Mouse (Mus musculus): ENCODE results near the gene Zfp664. TPM values are rescaled to one million over a fixed set of nuclear protein-coding genes. Genes with fewer than 3 reads are reported as not detected.
A peak's percentile ranks its signal among the peaks of the same experiment; 100 is the strongest.

Zfp664 gene
- polyA plus RNA-seq, 1 experiment, result 19.6 TPM

- no peak overlapping the region for H3K4me3 ChIP-seq
- no peak overlapping the region for H3K4me2 ChIP-seq (ENCODE audit: low read depth)
- H3K36me3 ChIP-seq (ENCODE audit: control insufficient read depth, insufficient read depth), result no peaks in the 10 kb centered on the region
- H3K79me2 ChIP-seq (ENCODE audit: control insufficient read depth, insufficient read depth), result peaks cover 4% of the 10 kb centered on the region
- H3K27me3 ChIP-seq (ENCODE audit: control insufficient read depth, insufficient read depth, insufficient read length), result no peaks in the 10 kb centered on the region
- no peak overlapping the region for H3ac ChIP-seq (ENCODE audit: control insufficient read depth, insufficient read length)
- TF ChIP-seq POLR2AphosphoS2 (IDR thresholded peaks at IDR 0.05; ENCODE audit: insufficient read length, low read depth) (no peak), MYOG (IDR thresholded peaks at IDR 0.05; ENCODE audit: control insufficient read depth in 1 of 3, insufficient read depth in 1 of 3, insufficient read length in 2 of 3, low read depth in 2 of 3) (no peak), CEBPB (IDR thresholded peaks at IDR 0.05; ENCODE audit: insufficient read depth, poor library complexity, severe bottlenecking) (no peak), MAX (IDR thresholded peaks at IDR 0.05; ENCODE audit: low read depth) (no peak), SRF (IDR thresholded peaks at IDR 0.05; ENCODE audit: control insufficient read depth, insufficient read length, low read depth) (no peak)
Observed at GRCm38 (mm10) chr5:124852294-124852693, 10.2 kb upstream of the Zfp664 start.

GRCm38 (mm10) chr5:124853079-124853478 lies 9.4 kb upstream of the Zfp664 start:
- TF ChIP-seq MYOG (IDR thresholded peaks at IDR 0.05; ENCODE audit: control insufficient read depth in 1 of 3, insufficient read depth in 1 of 3, insufficient read length in 2 of 3, low read depth in 2 of 3), result no peak
- no peak for TF ChIP-seq CEBPB (IDR thresholded peaks at IDR 0.05; ENCODE audit: insufficient read depth, poor library complexity, severe bottlenecking)
- TF ChIP-seq POLR2AphosphoS2 (IDR thresholded peaks at IDR 0.05; ENCODE audit: insufficient read length, low read depth), result no peak
- no peak for TF ChIP-seq TCF12 (IDR thresholded peaks at IDR 0.05; ENCODE audit: insufficient read depth, poor library complexity, severe bottlenecking)
- TF ChIP-seq POLR2A (IDR thresholded peaks at IDR 0.05; ENCODE audit: insufficient read length, low read depth), result no peak
- TF ChIP-seq MYOD1 (IDR thresholded peaks at IDR 0.05; ENCODE audit: control insufficient read depth in 1 of 3, insufficient read length in 2 of 3, low read depth in 2 of 3), result no peak
- no peak for TF ChIP-seq SRF (IDR thresholded peaks at IDR 0.05; ENCODE audit: control insufficient read depth, insufficient read length, low read depth)
- no peak for TF ChIP-seq USF1 (IDR thresholded peaks at IDR 0.05; ENCODE audit: low read depth)
- TF ChIP-seq REST (IDR thresholded peaks at IDR 0.05; ENCODE audit: insufficient read depth, insufficient read length), result no peak
- no peak for TF ChIP-seq E2F4 (IDR thresholded peaks at IDR 0.05; ENCODE audit: insufficient read depth)
- Histone ChIP-seq H3K79me2 (ENCODE audit: control insufficient read depth, insufficient read depth) (peaks cover 4% of the 10 kb centered on the region), H3K36me3 (ENCODE audit: control insufficient read depth, insufficient read depth) (no peaks in the 10 kb centered on the region), H3ac (ENCODE audit: control insufficient read depth, insufficient read length) (no peak overlapping the region), H3K4me3 (no peak overlapping the region), H3K27me3 (ENCODE audit: control insufficient read depth, insufficient read depth, insufficient read length) (no peaks in the 10 kb centered on the region), H3K4me2 (ENCODE audit: low read depth) (no peak overlapping the region)

- no peak overlapping the region for H3K4me3 ChIP-seq
- no peak for TF ChIP-seq POLR2AphosphoS2 (IDR thresholded peaks at IDR 0.05; ENCODE audit: insufficient read length, low read depth)
- no peak for TF ChIP-seq SRF (IDR thresholded peaks at IDR 0.05; ENCODE audit: control insufficient read depth, insufficient read length, low read depth)
- TF ChIP-seq MYOD1 (IDR thresholded peaks at IDR 0.05; ENCODE audit: control insufficient read depth in 1 of 3, insufficient read length in 2 of 3, low read depth in 2 of 3), result no peak
- TF ChIP-seq POLR2A (IDR thresholded peaks at IDR 0.05; ENCODE audit: insufficient read length, low read depth), result no peak
- no peak for TF ChIP-seq USF1 (IDR thresholded peaks at IDR 0.05; ENCODE audit: low read depth)
- TF ChIP-seq MAX (IDR thresholded peaks at IDR 0.05; ENCODE audit: low read depth), result no peak
- TF ChIP-seq TCF12 (IDR thresholded peaks at IDR 0.05; ENCODE audit: insufficient read depth, poor library complexity, severe bottlenecking), result no peak
- TF ChIP-seq TCF3 (IDR thresholded peaks at IDR 0.05; ENCODE audit: insufficient read length, low read depth), result no peak
- no peak for TF ChIP-seq MYOG (IDR thresholded peaks at IDR 0.05; ENCODE audit: control insufficient read depth in 1 of 3, insufficient read depth in 1 of 3, insufficient read length in 2 of 3, low read depth in 2 of 3)
- no peak overlapping the region for H3K4me2 ChIP-seq (ENCODE audit: low read depth)
- no peak overlapping the region for H3ac ChIP-seq (ENCODE audit: control insufficient read depth, insufficient read length)
- H3K79me2 ChIP-seq (ENCODE audit: control insufficient read depth, insufficient read depth), result no peaks in the 10 kb centered on the region
- no peaks in the 10 kb centered on the region for H3K27me3 ChIP-seq (ENCODE audit: control insufficient read depth, insufficient read depth, insufficient read length)
- H3K36me3 ChIP-seq (ENCODE audit: control insufficient read depth, insufficient read depth), result no peaks in the 10 kb centered on the region
Observed at GRCm38 (mm10) chr5:124854202-124854601, 8.3 kb upstream of the Zfp664 start.

GRCm38 (mm10) chr5:124860013-124860412 lies 2.5 kb upstream of the Zfp664 start:
- H3K27me3 ChIP-seq (ENCODE audit: control insufficient read depth, insufficient read depth, insufficient read length), result peaks cover 8% of the 10 kb centered on the region

GRCm38 (mm10) chr5:124861463-124861862 lies 1.0 kb upstream of the Zfp664 start:
- Histone ChIP-seq H3K4me3 (peak overlapping the region; percentile 36), H3K27me3 (ENCODE audit: control insufficient read depth, insufficient read depth, insufficient read length) (peaks cover 8% of the 10 kb centered on the region), H3ac (ENCODE audit: control insufficient read depth, insufficient read length) (peak overlapping the region; percentile 72), H3K79me2 (ENCODE audit: control insufficient read depth, insufficient read depth) (peaks cover 25% of the 10 kb centered on the region), H3K36me3 (ENCODE audit: control insufficient read depth, insufficient read depth) (no peaks in the 10 kb centered on the region), H3K4me2 (ENCODE audit: low read depth) (peak overlapping the region; percentile 81)
- TF ChIP-seq TCF3 (IDR thresholded peaks at IDR 0.05; ENCODE audit: insufficient read length, low read depth) (no peak), MYOD1 (IDR thresholded peaks at IDR 0.05; ENCODE audit: control insufficient read depth in 1 of 3, insufficient read length in 2 of 3, low read depth in 2 of 3) (no peak), USF1 (IDR thresholded peaks at IDR 0.05; ENCODE audit: low read depth) (no peak), MAX (IDR thresholded peaks at IDR 0.05; ENCODE audit: low read depth) (no peak), CEBPB (IDR thresholded peaks at IDR 0.05; ENCODE audit: insufficient read depth, poor library complexity, severe bottlenecking) (no peak), REST (IDR thresholded peaks at IDR 0.05; ENCODE audit: insufficient read depth, insufficient read length) (no peak), SRF (IDR thresholded peaks at IDR 0.05; ENCODE audit: control insufficient read depth, insufficient read length, low read depth) (no peak), POLR2AphosphoS2 (IDR thresholded peaks at IDR 0.05; ENCODE audit: insufficient read length, low read depth) (no peak), E2F4 (IDR thresholded peaks at IDR 0.05; ENCODE audit: insufficient read depth) (no peak), MYOG (IDR thresholded peaks at IDR 0.05; ENCODE audit: control insufficient read depth in 1 of 3, insufficient read depth in 1 of 3, insufficient read length in 2 of 3, low read depth in 2 of 3) (no peak)

More at GRCm38 (mm10) chr5:124860013-124860412, 2.5 kb upstream of the Zfp664 start:
- H3K4me2 ChIP-seq (ENCODE audit: low read depth), result no peak overlapping the region
- H3K4me3 ChIP-seq, result no peak overlapping the region
- H3K79me2 ChIP-seq (ENCODE audit: control insufficient read depth, insufficient read depth), result peaks cover 17% of the 10 kb centered on the region
- no peak overlapping the region for H3ac ChIP-seq (ENCODE audit: control insufficient read depth, insufficient read length)
- no peaks in the 10 kb centered on the region for H3K36me3 ChIP-seq (ENCODE audit: control insufficient read depth, insufficient read depth)
- TF ChIP-seq MYOG (IDR thresholded peaks at IDR 0.05; ENCODE audit: control insufficient read depth in 1 of 3, insufficient read depth in 1 of 3, insufficient read length in 2 of 3, low read depth in 2 of 3), result no peak
